Mouse (Mus musculus) retina, adult 2 months (tissue): Measurements from ENCODE around the gene Srprb.

Experiments used
- DNase-seq: peaks from one replicate; pipeline ENCODE4 v3.0.0-alpha.2; 2012; ENCODE audit warnings: low read depth, low spot score

The Srprb gene

GRCm38 (mm10) chr9:103201561-103202260 is at the start of gene Srprb:
Srprb (minus strand) TSS chr9:103202137.
- DNase-seq: peak; percentile 80

DNA sequence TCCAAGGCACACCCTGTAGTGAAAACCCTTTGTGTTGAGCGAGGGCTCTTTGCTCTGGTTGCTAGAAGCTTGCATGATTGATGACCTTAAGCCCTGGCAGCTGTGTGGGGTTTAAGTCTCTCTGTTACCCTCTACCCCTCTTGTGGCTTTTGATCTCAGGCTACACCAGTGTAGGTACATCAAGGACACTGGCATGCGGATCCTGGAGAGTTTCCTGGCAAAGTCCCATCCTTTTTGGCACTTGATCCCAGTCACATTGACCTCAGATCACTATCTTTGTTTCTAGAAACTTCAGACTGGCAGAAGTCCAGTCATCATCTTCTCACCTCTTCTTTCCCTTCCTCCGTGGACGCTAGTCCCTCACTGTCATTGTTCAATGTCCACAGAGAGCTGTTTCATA is 46.7 kb upstream of the Srprb start:
- no peak for DNase-seq

DNA sequence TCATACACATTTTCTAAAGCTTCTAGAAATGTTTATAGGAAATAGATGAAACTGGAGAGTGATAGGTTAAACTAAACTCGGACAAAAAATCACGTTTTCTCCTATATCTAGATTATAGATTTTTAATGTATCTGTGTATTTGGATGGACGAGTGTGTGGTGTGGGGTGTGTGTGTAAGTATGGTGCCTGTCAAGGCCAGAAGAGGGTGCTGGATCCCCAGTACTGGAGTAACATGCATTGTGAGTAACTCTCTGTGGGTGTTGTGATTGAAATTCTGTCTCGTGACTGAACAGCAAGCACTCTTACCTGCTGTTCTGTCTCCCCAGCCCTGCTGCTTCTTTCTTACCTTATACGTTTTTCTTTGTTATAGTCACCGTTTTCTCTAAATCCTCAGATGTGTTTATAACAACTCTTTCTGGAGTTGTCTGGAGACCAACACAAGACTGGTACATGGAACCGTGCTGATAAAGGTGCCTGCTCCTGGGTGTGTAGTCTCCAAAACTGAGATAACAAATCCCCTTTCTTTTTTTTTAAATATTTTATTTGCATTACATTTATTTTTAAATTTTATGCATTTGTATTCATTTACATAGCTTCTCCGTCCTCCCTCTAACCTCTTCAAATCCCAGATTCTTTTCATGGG is 44.7 kb upstream of the Srprb start:
- no peak for DNase-seq

DNA sequence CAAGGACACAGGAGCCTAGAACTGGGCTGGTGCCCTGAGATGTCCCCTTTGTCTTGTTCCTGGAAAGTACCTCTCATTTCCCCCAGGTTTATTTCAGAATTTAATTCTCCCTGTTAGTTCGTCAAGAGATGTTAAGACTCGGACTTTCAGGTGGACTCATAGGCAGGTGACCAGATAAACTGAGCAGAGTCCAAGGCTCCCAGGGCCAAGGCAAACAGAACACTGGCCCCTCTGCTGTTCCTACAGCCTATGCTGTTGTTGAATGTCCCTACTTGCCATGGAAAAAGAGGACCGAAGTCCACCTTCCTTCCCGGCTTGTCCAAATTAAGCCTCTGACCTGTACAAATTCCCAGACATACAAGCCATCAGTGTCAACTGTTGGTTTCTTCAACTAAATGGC is 41.7 kb upstream of the Srprb start:
- DNase-seq: no peak

GRCm38 (mm10) chr9:103241206-103241605 is 39.3 kb upstream of the Srprb start:
- no peak for DNase-seq

- DNase-seq: no peak
Measured at GRCm38 (mm10) chr9:103239471-103239870, 37.5 kb upstream of the Srprb start.

DNA sequence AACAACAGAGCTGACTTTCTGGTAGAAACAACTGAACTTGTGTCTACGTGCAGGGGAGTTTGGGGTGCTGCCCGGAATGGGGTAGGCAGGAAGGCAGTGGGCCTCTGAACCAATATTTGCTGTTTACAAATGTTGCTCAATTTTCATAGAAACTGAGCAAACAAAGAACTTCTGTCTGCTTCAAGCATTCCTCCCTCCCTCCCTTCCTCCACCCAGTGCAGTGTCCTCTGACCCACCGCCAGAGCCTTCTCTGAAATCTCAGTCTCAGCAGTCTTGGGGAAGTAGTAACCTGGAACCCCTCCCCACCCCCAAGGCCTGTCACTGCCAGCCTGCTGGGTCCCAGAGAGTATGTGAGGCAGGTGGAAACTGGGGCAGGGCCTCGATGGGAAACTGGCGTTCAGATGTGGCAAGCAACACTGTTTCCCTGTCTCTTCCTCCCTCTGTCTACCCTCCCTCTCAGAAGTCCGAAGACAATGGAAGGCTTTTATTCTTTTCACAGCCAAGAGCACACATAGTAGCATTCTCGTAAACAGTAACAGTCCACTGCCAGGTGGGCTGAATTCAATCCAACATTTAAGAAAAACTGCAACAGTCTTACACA is 32.7 kb upstream of the Srprb start:
- DNase-seq: no peak

GRCm38 (mm10) chr9:103234059-103234458 is 32.1 kb upstream of the Srprb start:
- no peak for DNase-seq

- DNase-seq: no peak
Measured at GRCm38 (mm10) chr9:103233006-103233395, 31.1 kb upstream of the Srprb start.

DNA sequence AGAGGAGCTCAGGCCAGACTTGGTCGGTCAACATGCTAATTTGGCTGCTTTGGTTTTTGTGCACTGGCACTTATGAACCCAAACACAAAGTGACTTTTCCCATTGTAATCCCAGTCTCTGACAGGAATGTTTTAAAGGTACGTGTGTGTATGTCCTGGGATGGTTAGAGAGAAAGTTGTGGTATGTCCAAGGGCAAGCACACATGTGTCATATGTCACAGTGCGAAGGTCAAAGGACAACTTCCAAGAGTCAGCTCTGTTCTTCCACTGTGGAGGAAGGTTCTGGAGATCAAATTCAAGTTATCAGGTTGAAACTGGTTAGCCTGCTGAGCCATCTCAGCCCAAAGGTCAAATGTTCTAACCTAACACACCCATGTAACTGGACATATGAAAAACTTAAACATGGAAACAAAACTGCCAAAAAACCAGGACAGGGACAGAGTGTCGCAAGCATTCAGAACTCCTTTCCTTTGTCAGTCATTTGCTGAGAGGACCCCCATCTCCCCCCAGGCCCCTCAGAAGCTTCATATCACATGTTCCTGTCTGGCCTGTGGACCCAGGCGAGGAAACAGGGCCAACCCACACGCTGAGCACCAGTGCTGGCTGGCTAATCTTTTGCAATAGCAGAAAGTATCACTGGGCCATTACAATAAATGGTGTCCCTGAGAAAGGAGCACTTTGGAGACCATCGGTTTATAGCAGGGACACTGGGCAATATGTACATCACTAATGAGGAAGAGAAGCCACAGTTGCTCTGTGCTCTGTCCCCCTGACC is 30.5 kb upstream of the Srprb start:
- DNase-seq: no peak

- no peak for DNase-seq
Measured at GRCm38 (mm10) chr9:103230151-103230951, 28.4 kb upstream of the Srprb start, which contains the start of the genes Gm20425 and Trf. Gm20425 (minus strand) TSS chr9:103230307. Trf (minus strand) TSS chr9:103230444.

GRCm38 (mm10) chr9:103229037-103229867 is 27.3 kb upstream of the Srprb start:
- no peak for DNase-seq

DNA sequence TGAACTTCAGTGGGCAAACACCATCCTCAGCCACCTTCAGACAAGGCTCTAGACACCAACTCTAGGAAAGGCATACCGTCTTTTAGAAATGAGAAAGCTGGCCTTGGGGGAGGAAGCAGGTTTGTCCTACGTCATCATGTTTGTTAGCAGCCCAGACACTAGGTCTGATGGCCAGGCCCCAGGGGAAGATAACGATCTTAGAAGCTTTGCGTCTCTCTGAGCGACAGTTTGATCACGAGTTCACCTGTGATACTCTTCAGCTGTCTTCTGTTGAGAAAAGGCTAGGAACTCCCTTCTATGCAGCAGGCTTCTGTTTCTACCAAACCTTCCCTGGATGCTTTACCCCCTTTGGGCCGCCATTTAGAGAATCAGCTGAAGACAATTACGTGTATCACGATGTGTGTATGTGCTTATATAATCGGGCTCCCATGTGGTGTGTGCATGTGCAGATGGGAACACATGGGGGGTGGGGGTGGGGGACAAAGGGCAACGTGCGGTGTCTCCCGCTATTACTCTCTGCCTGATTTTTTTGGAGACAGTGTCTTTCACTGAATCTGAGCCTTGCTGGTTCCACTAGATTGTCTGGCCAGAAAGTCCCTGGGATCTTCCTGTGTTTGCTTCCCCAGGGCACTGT is 26.6 kb upstream of the Srprb start:
- DNase-seq: no peak

DNA sequence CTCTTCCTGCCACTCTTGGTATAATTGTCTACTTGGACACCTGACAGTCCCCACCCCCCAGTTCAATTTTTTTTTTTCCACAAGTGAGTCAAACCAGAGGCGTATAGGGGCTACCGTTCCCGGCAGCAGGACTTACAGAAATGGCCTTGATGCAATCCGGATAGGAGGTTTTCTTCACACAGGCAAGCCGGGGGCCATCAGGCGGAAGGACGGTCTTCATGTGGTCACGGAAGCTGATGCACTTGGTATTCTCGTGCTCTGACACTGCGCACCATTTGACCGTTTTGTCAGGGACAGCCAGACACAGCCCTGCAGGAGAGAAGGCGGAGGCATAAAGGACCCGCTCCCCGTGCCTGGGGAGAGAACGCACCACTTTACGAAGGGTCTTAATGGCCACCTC is 25.8 kb upstream of the Srprb start:
- DNase-seq: no peak

- no peak for DNase-seq
Measured at GRCm38 (mm10) chr9:103226806-103227205, 24.9 kb upstream of the Srprb start.

DNA sequence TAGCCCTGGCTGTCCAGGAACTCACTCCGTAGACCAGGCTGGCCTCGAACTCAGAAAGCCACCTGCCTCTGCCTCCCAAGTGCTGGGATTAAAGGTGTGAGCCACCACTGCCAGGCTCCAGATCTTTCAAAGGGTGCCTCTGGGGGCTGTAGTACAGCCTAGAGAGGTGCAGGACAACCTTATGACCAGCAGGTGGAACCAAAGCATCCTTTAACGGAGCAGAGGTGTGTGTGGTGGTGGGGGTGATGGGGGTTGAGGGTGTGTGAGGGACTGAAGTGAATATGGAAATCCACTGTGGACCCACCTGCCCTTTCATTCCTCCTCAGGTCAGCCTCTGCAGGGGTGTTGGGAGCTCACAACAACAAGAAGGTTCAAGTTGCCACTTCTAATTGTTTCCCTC is 23.5 kb upstream of the Srprb start:
- no peak for DNase-seq

DNA sequence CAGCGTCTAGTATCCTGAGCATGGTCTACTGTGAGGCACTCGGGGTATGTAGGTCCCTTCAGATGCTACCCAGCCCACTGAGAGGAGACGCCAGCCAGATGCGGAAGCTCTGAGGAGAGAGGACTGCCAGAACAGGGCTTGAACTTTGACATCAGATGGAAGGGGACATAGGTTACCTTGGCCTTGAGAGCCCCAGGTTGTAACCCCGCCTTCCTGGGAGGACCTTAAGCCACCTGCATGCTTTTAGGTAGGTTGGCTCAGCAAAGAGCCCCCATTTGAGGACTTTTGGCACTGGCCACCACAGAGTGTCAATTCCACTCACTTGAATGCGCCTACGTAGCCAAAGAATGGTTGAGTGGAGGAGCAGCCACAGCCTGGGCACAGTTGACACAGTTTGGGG is 22.8 kb upstream of the Srprb start:
- DNase-seq: no peak

DNA sequence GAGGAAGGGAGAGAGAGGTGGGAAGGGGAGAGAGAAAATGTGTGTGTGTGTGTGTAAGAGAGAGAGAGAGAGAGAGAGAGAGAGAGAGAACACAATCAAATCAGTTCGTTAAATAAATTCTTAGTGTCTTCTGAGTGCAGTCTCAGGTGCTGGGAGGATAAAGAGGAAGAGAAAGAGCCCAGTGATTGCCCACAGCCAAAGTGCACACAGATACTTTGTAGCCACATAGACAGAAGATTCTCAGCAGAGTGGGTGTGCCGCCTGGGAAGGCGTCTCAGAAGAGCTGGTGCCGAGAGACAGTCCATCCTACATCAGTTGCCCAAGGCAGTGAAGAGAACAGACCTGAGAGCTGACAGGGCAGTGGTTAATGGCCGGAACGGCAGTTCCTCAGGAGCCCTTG is 12.3 kb upstream of the Srprb start:
- DNase-seq: no peak

- no peak for DNase-seq
Measured at GRCm38 (mm10) chr9:103213631-103214030, 11.7 kb upstream of the Srprb start.
